Comparison of ENCODE assay signal across 12 mouse cellular contexts in genomic region chr16:24151831-24152247, GRCm38 (mm10).
DNase-seq lines count a peak whose midpoint lies in the region; ATAC-seq and TF ChIP-seq lines count a peak whose summit lies in the region.
"Had no signal": no experiment of that assay in that cellular context is flagged by ENCODE, and none has a peak within 500 bp of the region (broad histone marks: within the 10 kb centered on the region; RNA-seq: fewer than 3 reads in every experiment).

No protein-coding gene starts in this region.

- 27% methylated on average over 7 of the region's 7 CpGs for WGBS in liver, embryonic 11.5 days
- WGBS in bone marrow, adult 2 months, result 16% methylated on average over 7 of the region's 7 CpGs

- TF ChIP-seq POLR2A in bone marrow, adult 2 months (IDR thresholded peaks at IDR 0.05; ENCODE audit: borderline replicate concordance, control insufficient read depth, low read depth, low read length), result no peak

- H3K27me3 ChIP-seq in liver, embryonic 11.5 days (replicated peaks; ENCODE audit: control insufficient read depth, insufficient read depth, low read length), result peaks cover 3% of the 10 kb centered on the region; the same call in 1 of the 2 replicates
- H3K27me3 ChIP-seq: limb, embryonic 13.5 days had no signal

- DNase-seq in liver, embryonic 11.5 days (ENCODE audit: low spot score), result no peak
- DNase-seq in liver, result no peak
- DNase-seq in thymus, postnatal 14 days, result peak; percentile 40
- no peak for DNase-seq in adrenal gland, adult 2 months
- DNase-seq in layer of hippocampus, postnatal 36 days, result no peak
- DNase-seq in left cerebral cortex, adult 18-20 months (ENCODE audit: low spot score in 2 of 2), result no peak
- DNase-seq: kidney, adult 9 months had no signal

- H3K4me1 ChIP-seq in liver, embryonic 11.5 days (replicated peaks; ENCODE audit: control insufficient read depth, insufficient read depth, low read length), result peaks cover 14% of the 10 kb centered on the region
- H3K4me1 ChIP-seq in bone marrow, adult 2 months (ENCODE audit: control insufficient read depth, insufficient read depth, low read length), result peaks cover 7% of the 10 kb centered on the region
- H3K4me1 ChIP-seq: hindbrain, embryonic 10.5 days had no signal

- H3K4me2 ChIP-seq in liver, embryonic 11.5 days, result peak overlapping the region; percentile 19; the same call in 1 of the 2 replicates
- H3K4me2 ChIP-seq: limb, embryonic 13.5 days had no signal

- H3K4me3 ChIP-seq in liver, embryonic 11.5 days (ENCODE audit: low read depth, low read length), result no peak overlapping the region
- no peak overlapping the region for H3K4me3 ChIP-seq in bone marrow, adult 2 months (replicated peaks; ENCODE audit: control insufficient read depth, low read depth, low read length)
- H3K4me3 ChIP-seq: hindbrain, embryonic 10.5 days; limb, embryonic 13.5 days had no signal

- no peak for ATAC-seq in liver, embryonic 11.5 days (replicated peaks; ENCODE audit: low FRiP score)
- peak; percentile 25 for ATAC-seq in megakaryocyte, adult 5-6 weeks (ENCODE audit: poor library complexity, severe bottlenecking)

- no peak overlapping the region for H3K9ac ChIP-seq in liver, embryonic 11.5 days (ENCODE audit: low read depth, low read length)
- H3K9ac ChIP-seq: limb, embryonic 13.5 days had no signal

- no peaks in the 10 kb centered on the region for H3K36me3 ChIP-seq in liver, embryonic 11.5 days (ENCODE audit: control insufficient read depth, insufficient read depth, low read length)
- H3K36me3 ChIP-seq: G1E; hindbrain, embryonic 10.5 days; limb, embryonic 13.5 days had no signal

- no peak overlapping the region for H3K27ac ChIP-seq in liver, embryonic 11.5 days (ENCODE audit: low read depth, low read length)
- H3K27ac ChIP-seq in bone marrow, adult 2 months (ENCODE audit: control insufficient read depth, insufficient read depth, low read depth, low read length, poor library complexity), result peak overlapping the region; percentile 57; the same call in 1 of the 2 replicates
- H3K27ac ChIP-seq: hindbrain, embryonic 10.5 days; limb, embryonic 13.5 days had no signal

- TF ChIP-seq CTCF in bone marrow, adult 2 months (IDR thresholded peaks at IDR 0.05; ENCODE audit: control insufficient read depth, insufficient read depth, low read length), result no peak

- no peaks in the 10 kb centered on the region for H3K9me3 ChIP-seq in liver, embryonic 11.5 days (ENCODE audit: control insufficient read depth, low read length)
- H3K9me3 ChIP-seq: hindbrain, embryonic 10.5 days; limb, embryonic 13.5 days had no signal
